8 mouse cellular contexts compared by ENCODE assay signal in the genomic region with DNA sequence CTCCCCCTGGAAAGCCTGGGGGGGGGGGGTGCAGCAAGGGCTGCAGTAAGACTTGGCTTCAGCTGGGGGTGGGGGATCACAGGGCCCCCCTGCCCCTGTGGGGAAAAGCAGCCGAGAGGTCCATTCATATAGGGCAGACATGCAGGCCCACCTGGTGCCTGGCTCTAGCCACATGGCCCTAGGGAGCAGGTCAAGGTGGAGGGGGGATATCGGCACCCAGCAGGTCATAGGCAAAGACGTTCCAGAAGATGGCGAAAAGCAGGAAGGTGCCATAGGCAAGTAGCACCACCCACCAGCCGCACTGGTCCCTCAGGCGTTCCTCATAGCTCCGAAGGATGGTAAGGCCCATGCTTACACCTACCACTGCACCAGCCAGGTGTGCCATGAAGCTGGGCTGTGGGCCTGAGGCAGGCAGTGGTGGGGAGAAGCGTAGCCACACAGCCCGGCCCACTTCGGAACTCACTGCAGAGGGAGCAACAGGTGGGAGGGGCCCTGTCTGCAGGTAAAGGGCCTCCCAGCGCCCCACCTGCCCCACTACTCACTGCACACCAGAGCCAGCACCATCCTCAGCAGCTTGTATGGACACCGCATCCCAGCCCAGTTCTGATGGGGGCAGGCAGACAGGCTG. TPM values are rescaled to one million over a fixed set of nuclear protein-coding genes. Genes with fewer than 3 reads are reported as not detected.
DNase-seq lines count a peak whose midpoint lies in the region; ATAC-seq and TF ChIP-seq lines count a peak whose summit lies in the region.

No protein-coding gene starts in this region.

- H3K79me2 ChIP-seq in CH12.LX (replicated peaks; ENCODE audit: control insufficient read depth, extremely low read depth, insufficient read depth, poor library complexity, severe bottlenecking): peaks cover 14% of the 10 kb centered on the region

- in situ Hi-C loops in CH12.LX (cut with MboI; ENCODE audit: low pct_ligation_motif_present, low pct_unique_long_range_greater_than_20kb, low sequenced_read_pairs): no loop called here

- no peak overlapping the region for H3K9ac ChIP-seq in CH12.LX (ENCODE audit: insufficient read depth, low read depth)
- peak overlapping the region; percentile 84 for H3K9ac ChIP-seq in hindbrain, embryonic 12.5 days
- H3K9ac ChIP-seq in liver, embryonic 16.5 days (ENCODE audit: low read depth, low read length): peak overlapping the region; percentile 91

- TF ChIP-seq EP300 in CH12.LX (IDR thresholded peaks at IDR 0.05; ENCODE audit: low read length): no peak

- TF ChIP-seq POLR2A in CH12.LX (IDR thresholded peaks at IDR 0.05; ENCODE audit: low read depth, low read length): no peak

- dilution Hi-C loops in CH12.LX (cut with MboI; ENCODE audit: extremely low pct_ligation_motif_present, extremely low pct_unique_long_range_greater_than_20kb, low sequenced_read_pairs): no loop called here

- H3K36me3 ChIP-seq in CH12.LX (replicated peaks in 1 of 2; ENCODE audit: control insufficient read depth in 1 of 2, insufficient read depth in 1 of 2, low read length in 1 of 2): peaks cover 62 to 76% of the 10 kb centered on the region in 2 experiments
- peaks cover 42% of the 10 kb centered on the region for H3K36me3 ChIP-seq in hindbrain, embryonic 12.5 days
- peaks cover 24% of the 10 kb centered on the region for H3K36me3 ChIP-seq in liver, embryonic 16.5 days (ENCODE audit: control insufficient read depth, insufficient read depth)

- no peak overlapping the region for H3K4me3 ChIP-seq in CH12.LX (replicated peaks in 1 of 3; ENCODE audit: low read depth in 2 of 3, low read length in 2 of 3, poor library complexity in 1 of 3)
- H3K4me3 ChIP-seq in hindbrain, embryonic 12.5 days: peak overlapping the region; percentile 73
- H3K4me3 ChIP-seq in liver, embryonic 16.5 days (ENCODE audit: low read depth, low read length): peak overlapping the region; percentile 92

- no peaks in the 10 kb centered on the region for H3K27me3 ChIP-seq in CH12.LX (replicated peaks)
- no peaks in the 10 kb centered on the region for H3K27me3 ChIP-seq in hindbrain, embryonic 12.5 days
- no peaks in the 10 kb centered on the region for H3K27me3 ChIP-seq in liver, embryonic 16.5 days (ENCODE audit: control insufficient read depth, insufficient read depth, low read depth, low read length)

- peak; percentile 76 for DNase-seq in cerebellum, adult 11-12 months
- DNase-seq in cerebellum, postnatal 36 days: no peak
- DNase-seq in CH12.LX (ENCODE audit: extremely low read depth): no peak
- DNase-seq in retina, postnatal 1 day: no peak
- no peak for DNase-seq in embryo, embryonic 11 days
- DNase-seq in layer of hippocampus, adult 9-10 months (ENCODE audit: low spot score): no peak

- H3K4me1 ChIP-seq in CH12.LX (ENCODE audit: control insufficient read depth in 1 of 2, insufficient read depth in 2 of 2): peaks cover 16 to 37% of the 10 kb centered on the region in 2 experiments
- peaks cover 80% of the 10 kb centered on the region for H3K4me1 ChIP-seq in hindbrain, embryonic 12.5 days
- H3K4me1 ChIP-seq in liver, embryonic 16.5 days (ENCODE audit: control insufficient read depth, low read depth, low read length): peaks cover 68% of the 10 kb centered on the region

- 90% methylated on average over 12 of the region's 12 CpGs for WGBS in hindbrain, embryonic 12.5 days
- WGBS in liver, embryonic 16.5 days (ENCODE audit: insufficient replicate concordance): 75% methylated on average over 12 of the region's 12 CpGs

- TF ChIP-seq CTCF in CH12.LX (conservative IDR thresholded peaks at IDR 0.05 in 1 of 2, IDR thresholded peaks at IDR 0.05 in 1 of 2; ENCODE audit: low read depth in 2 of 2, low read length in 2 of 2): no peak

- ATAC-seq in hindbrain, embryonic 12.5 days (ENCODE audit: low FRiP score): no peak
- ATAC-seq in liver, embryonic 16.5 days (ENCODE audit: low read depth): no peak

- H3K9me3 ChIP-seq in CH12.LX (replicated peaks; ENCODE audit: low read length): no peaks in the 10 kb centered on the region
- H3K9me3 ChIP-seq in hindbrain, embryonic 12.5 days (replicated peaks): no peaks in the 10 kb centered on the region
- H3K9me3 ChIP-seq in liver, embryonic 16.5 days (replicated peaks; ENCODE audit: control insufficient read depth, low read length): no peaks in the 10 kb centered on the region

- TF ChIP-seq RAD21 in CH12.LX (IDR thresholded peaks at IDR 0.05; ENCODE audit: low read depth, low read length): no peak

- H3K4me2 ChIP-seq in CH12.LX (ENCODE audit: insufficient read depth, low read depth, poor library complexity, severe bottlenecking): 0 out of 2 replicates have a peak overlapping the region, but pooled peaks have one; percentile 33
- H3K4me2 ChIP-seq in hindbrain, embryonic 12.5 days (replicated peaks): peak overlapping the region; percentile 89
- H3K4me2 ChIP-seq in liver, embryonic 16.5 days (ENCODE audit: low read depth, low read length): peak overlapping the region; percentile 99

- H3K27ac ChIP-seq in CH12.LX (ENCODE audit: insufficient read depth, low read depth): no peak overlapping the region
- peak overlapping the region; percentile 96; the same call in 1 of the 2 replicates for H3K27ac ChIP-seq in hindbrain, embryonic 12.5 days
- H3K27ac ChIP-seq in liver, embryonic 16.5 days (ENCODE audit: low read length): no peak overlapping the region

TF ChIP-seq in CH12.LX, 34 proteins besides CTCF, POLR2A, EP300 and RAD21:
- TF ChIP-seq ZMIZ1 (IDR thresholded peaks at IDR 0.05; ENCODE audit: low read depth, low read length) (no peak), USF1 (IDR thresholded peaks at IDR 0.05; ENCODE audit: low read depth, low read length) (no peak), KAT2A (IDR thresholded peaks at IDR 0.05; ENCODE audit: insufficient replicate concordance, low read length) (no peak), POLR2AphosphoS2 (IDR thresholded peaks at IDR 0.05; ENCODE audit: low read depth, low read length) (no peak), SMC3 (IDR thresholded peaks at IDR 0.05; ENCODE audit: low read depth, low read length) (no peak), UBTF (IDR thresholded peaks at IDR 0.05; ENCODE audit: low read depth, low read length) (no peak), USF2 (conservative IDR thresholded peaks at IDR 0.05; ENCODE audit: low read depth, low read length) (no peak), IRF4 (IDR thresholded peaks at IDR 0.05; ENCODE audit: low read depth, low read length) (no peak), SIN3A (IDR thresholded peaks at IDR 0.05; ENCODE audit: low read length) (no peak), NRF1 (IDR thresholded peaks at IDR 0.05; ENCODE audit: low read depth, low read length) (no peak), E2F4 (IDR thresholded peaks at IDR 0.05; ENCODE audit: insufficient replicate concordance, low read depth, low read length) (no peak), ZKSCAN1 (IDR thresholded peaks at IDR 0.05; ENCODE audit: borderline replicate concordance, low read depth, low read length) (no peak), MAX (IDR thresholded peaks at IDR 0.05; ENCODE audit: low read length) (no peak), JUN (IDR thresholded peaks at IDR 0.05; ENCODE audit: insufficient read depth, low read depth, low read length) (no peak), PAX5 (IDR thresholded peaks at IDR 0.05; ENCODE audit: low read length) (no peak), TBP (conservative IDR thresholded peaks at IDR 0.05; ENCODE audit: low read depth, low read length) (no peak), CHD2 (IDR thresholded peaks at IDR 0.05; ENCODE audit: low read length) (no peak)
TF ChIP-seq in CH12.LX: peak in this region for 0.

RNA-seq across cellular contexts. Expression of gene Stub1, which starts 1.5 kb away (rescaled TPM):
- total RNA-seq in CH12.LX (2012; rRNA removed) (98.3 and 107 TPM in 2 replicates), CH12.LX (2014; rRNA removed) (60.4 and 62.9 TPM in 2 replicates)
- 84.8 and 87.1 TPM in 2 replicates for polyA plus RNA-seq in CH12.LX (2012; ENCODE audit: insufficient read length, low read depth)
- 271 and 291 TPM in 2 replicates for polyA plus RNA-seq in hindbrain, embryonic 12.5 days (2016; fragmentation: Nextera tagmentation; extraction: Ambion mirVana)
- 106 and 112 TPM in 2 replicates for polyA plus RNA-seq in liver, embryonic 16.5 days (2015; fragmentation: Nextera tagmentation; extraction: Ambion mirVana)

RNA-seq across cellular contexts. Expression of gene Rhbdl1, which starts 2.4 kb away (rescaled TPM):
- total RNA-seq in CH12.LX (2012; rRNA removed) (1.9 and 2.4 TPM in 2 replicates), CH12.LX (2014; rRNA removed) (not detected in 2 replicates)
- 2.8 and 4.6 TPM in 2 replicates for polyA plus RNA-seq in CH12.LX (2012; ENCODE audit: insufficient read length, low read depth)
- 6.1 and 7.5 TPM in 2 replicates for polyA plus RNA-seq in hindbrain, embryonic 12.5 days (2016; fragmentation: Nextera tagmentation; extraction: Ambion mirVana)
- 0.30 and 0.45 TPM in 2 replicates for polyA plus RNA-seq in liver, embryonic 16.5 days (2015; fragmentation: Nextera tagmentation; extraction: Ambion mirVana)

RNA-seq across cellular contexts. Expression of gene Jmjd8, which starts 6.0 kb away (rescaled TPM):
- total RNA-seq in CH12.LX (2012; rRNA removed) (7.7 and 9.3 TPM in 2 replicates), CH12.LX (2014; rRNA removed) (4.8 and 6.1 TPM in 2 replicates)
- polyA plus RNA-seq in CH12.LX (2012; ENCODE audit: insufficient read length, low read depth): 8.3 and 8.5 TPM in 2 replicates
- polyA plus RNA-seq in hindbrain, embryonic 12.5 days (2016; fragmentation: Nextera tagmentation; extraction: Ambion mirVana): 64.0 and 64.7 TPM in 2 replicates
- 20.7 and 23.5 TPM in 2 replicates for polyA plus RNA-seq in liver, embryonic 16.5 days (2015; fragmentation: Nextera tagmentation; extraction: Ambion mirVana)

RNA-seq across cellular contexts. Expression of gene Gm20683, which starts 6.9 kb away (rescaled TPM):
- total RNA-seq in CH12.LX (2012; rRNA removed): 3.1 and 3.8 TPM in 2 replicates
- total RNA-seq in CH12.LX (2014; rRNA removed): 0.96 and 1.3 TPM in 2 replicates
- polyA plus RNA-seq in CH12.LX (2012; ENCODE audit: insufficient read length, low read depth): 1.4 and 4.8 TPM in 2 replicates
- 3.9 TPM in 2 replicates for polyA plus RNA-seq in hindbrain, embryonic 12.5 days (2016; fragmentation: Nextera tagmentation; extraction: Ambion mirVana)
- polyA plus RNA-seq in liver, embryonic 16.5 days (2015; fragmentation: Nextera tagmentation; extraction: Ambion mirVana): 0.64 and 0.65 TPM in 2 replicates

RNA-seq across cellular contexts. Expression of gene Rhot2, which starts 9.9 kb away (rescaled TPM):
- total RNA-seq in CH12.LX (2012; rRNA removed) (16.2 and 26.1 TPM in 2 replicates), CH12.LX (2014; rRNA removed) (17.3 and 19.5 TPM in 2 replicates)
- polyA plus RNA-seq in CH12.LX (2012; ENCODE audit: insufficient read length, low read depth): 33.8 and 51.5 TPM in 2 replicates
- 18.5 and 19.4 TPM in 2 replicates for polyA plus RNA-seq in hindbrain, embryonic 12.5 days (2016; fragmentation: Nextera tagmentation; extraction: Ambion mirVana)
- 11.4 and 12.3 TPM in 2 replicates for polyA plus RNA-seq in liver, embryonic 16.5 days (2015; fragmentation: Nextera tagmentation; extraction: Ambion mirVana)

Comparison
In these comparisons a context has a peak if more than half of its experiments do, and no peak if none do; other contexts are left out.
1. H3K4me2 ChIP-seq: peak in every context shown above with its lines; median percentile 99 in liver, embryonic 16.5 days; 89 in hindbrain, embryonic 12.5 days; 33 in CH12.LX.
2. H3K4me3 ChIP-seq: peak in hindbrain, embryonic 12.5 days (single experiment) and liver, embryonic 16.5 days (single experiment); none in CH12.LX (0 of 3).